Mouse (Mus musculus) CD4-positive naive resting alpha-beta T cell, adult 76 days (primary cell): Measurements from ENCODE around the gene Ly6g6c. TPM values are rescaled to one million over a fixed set of nuclear protein-coding genes. Genes with fewer than 3 reads are reported as not detected.

Experiments used
- total RNA-seq: library from RNA; stranded (reverse); gene quantifications from one replicate; pipeline ENCODE4 v1.2.4, GENCODE M21; 2023

Gene Ly6g6c
- not detected for total RNA-seq

DNA sequence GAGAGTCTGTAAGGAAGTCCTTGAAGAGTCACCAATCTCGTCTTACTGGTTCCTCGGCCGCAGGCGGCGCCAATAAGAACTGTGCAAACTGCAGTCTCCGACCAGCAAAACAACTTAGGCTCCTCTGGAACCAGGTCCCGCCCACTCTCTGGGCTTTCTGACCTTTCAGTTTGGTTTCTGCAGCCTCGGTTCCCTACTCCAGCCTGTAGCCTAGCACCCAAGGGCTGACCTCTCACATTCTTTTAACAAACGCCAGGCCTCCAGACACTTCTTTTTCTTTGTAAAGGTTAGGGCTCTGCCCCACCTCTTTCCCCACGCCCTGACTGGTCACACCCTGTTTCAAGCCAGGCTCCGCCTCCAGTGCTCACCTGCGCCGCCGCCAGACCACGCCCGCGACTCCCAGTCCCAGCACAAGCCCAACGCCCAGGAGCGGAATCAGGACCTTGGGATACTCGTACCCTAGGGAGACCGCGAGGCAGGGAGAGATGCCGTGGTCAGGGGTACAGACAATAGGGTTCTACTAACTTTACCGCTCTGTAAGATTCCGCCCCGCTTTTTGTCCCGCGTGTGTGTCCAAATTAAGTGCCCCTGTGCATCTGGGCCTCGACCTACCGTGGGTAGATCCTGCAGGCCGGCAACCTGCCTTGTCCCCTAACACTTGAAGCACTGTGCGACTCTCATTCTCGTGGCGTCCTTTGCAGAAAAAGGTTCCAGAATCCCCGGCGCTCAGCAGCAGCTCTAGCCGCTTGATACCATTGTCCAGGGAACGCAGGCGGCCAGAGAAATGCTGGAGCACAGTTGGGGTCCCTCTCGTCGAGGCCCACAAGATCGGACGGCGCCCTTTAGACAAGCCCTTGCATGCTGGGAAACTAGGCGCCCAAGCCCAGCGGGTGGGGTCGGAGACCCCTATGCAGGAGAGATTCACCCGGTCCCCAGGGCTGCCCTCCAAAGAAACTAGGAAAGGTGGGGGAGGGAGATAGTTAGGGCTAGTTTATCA lies at the start of gene Ly6g6c:
Gene Ly6g6c, plus strand, starts transcription at position 438 of the 997 bp plus-strand sequence.

DNA sequence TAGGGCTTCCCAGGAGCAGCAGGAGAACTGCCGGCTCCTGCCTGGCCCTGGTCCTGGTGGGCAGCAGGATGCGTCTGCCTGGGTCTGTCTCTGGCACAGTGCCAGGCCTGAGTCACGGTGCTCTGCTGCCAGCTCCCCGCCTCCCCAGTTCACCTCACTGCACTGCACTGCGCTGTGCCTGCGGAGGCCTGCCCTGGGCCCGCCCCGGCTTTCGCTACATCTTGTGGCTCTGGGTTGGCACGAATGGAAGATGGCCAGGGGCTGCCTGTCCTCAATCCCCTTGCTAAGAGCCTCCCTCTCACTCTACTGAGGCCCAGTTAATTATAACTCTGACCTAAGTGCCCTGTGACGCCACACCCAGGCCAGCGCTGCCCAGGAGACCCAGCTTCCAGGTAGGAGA lies 48.8 kb upstream of the Ly6g6c start, which contains the start of gene Vwa7:
Gene Vwa7, plus strand, starts transcription at position 204 of the 400 bp plus-strand sequence.

DNA sequence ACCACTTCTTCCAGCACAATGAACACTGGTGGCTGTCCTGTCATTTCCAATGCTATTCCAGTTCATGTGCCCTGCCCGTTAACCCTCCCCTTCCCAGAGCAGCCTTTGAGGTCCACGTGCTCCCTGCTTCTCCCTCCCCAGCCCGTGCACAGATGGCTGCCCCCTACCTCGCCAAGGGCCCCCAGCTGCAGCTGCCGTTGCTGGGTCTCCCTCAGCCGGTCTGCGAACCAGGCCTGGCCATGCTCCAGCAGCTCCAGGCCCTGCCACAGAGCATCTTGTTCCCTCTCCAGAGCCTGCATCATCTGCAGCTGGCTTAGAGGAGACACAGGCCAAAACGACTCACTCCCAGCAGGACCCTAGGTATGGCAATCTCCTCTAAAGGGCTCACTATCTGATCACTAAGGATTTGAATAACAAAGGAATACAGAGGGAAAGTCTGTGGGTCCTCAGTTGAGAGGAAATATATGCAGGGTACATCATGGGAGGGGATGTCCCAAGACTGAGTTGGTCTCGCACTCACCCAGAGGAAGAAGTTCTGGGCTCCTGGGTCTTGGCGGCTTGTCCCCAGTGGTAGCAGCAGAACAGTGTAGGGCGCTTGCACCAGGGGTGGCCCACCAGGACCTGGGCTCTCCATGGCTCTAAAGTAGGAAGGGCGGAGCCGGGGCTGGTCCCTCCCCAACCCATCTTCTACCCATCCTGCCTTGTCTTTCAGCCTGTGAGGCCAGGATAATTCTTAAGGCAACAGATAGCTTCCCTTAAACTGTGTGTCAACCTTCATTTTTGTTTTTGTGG lies 37.7 kb upstream of the Ly6g6c start, which contains the start of gene Sapcd1:
Gene Sapcd1, minus strand, starts transcription at position 740 of the 792 bp plus-strand sequence.

DNA sequence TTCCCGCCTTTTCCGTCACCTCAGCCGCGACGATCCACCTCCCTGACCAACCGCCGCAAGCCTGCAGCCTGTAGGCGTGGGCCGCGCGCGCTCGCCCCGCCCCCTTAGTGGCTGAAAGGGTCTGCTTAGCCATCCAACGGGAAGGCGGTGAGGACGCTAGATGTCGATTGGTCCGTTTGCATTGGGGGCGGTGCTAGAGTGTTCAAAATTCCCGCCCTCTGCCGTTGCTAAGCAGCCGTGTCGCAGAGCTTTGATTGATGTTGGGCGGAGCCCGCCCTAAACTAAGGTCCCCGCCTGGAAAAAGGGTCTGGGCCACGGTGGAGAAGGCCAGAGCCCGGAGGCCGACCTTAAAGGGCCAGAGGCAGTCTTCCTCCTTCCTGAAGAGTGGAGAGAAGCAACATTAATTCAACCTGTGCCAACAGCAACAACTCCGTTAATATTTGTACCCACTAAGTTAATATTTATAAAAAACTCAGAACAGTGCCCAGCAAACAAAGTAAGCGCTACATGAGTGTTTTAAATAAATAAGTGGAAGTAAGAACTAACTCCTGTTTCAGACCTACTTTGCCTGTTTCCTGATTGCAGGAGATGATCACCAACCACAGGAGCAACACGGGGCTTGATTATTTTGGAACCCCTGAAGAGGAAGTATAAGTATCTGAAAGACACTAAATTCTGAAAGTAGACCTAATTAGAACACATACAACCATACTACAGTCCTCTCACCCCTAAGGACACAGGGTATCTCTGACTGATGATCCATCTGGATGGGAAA lies 18.3 kb upstream of the Ly6g6c start, which contains the start of gene Msh5:
Gene Msh5, minus strand, starts transcription at position 65 of the 775 bp plus-strand sequence.

DNA sequence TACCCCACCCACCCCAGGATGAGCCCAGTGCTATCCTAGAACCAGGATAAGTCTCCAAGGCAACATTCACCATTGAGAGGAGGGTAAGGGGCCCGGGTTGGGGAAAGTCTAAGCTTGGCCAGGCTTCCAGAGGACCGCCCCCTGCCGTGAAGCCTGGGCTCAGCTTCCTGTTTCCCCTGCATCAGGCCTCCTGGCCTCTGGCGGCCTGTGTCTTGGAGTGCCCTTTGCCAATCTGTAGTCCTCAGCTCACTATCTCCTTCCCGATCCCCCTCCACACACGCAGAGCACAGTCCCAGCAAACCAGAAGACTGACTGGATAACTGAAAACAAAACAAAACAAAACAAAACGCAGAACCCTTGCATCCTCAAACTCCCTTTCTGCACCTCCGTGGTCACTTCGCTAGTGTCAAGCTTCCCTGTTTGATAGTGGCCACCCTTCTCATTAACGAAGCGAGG lies 15.6 kb upstream of the Ly6g6c start, which contains the start of gene Clic1:
Gene Clic1, plus strand, starts transcription at position 406 of the 456 bp plus-strand sequence.

DNA sequence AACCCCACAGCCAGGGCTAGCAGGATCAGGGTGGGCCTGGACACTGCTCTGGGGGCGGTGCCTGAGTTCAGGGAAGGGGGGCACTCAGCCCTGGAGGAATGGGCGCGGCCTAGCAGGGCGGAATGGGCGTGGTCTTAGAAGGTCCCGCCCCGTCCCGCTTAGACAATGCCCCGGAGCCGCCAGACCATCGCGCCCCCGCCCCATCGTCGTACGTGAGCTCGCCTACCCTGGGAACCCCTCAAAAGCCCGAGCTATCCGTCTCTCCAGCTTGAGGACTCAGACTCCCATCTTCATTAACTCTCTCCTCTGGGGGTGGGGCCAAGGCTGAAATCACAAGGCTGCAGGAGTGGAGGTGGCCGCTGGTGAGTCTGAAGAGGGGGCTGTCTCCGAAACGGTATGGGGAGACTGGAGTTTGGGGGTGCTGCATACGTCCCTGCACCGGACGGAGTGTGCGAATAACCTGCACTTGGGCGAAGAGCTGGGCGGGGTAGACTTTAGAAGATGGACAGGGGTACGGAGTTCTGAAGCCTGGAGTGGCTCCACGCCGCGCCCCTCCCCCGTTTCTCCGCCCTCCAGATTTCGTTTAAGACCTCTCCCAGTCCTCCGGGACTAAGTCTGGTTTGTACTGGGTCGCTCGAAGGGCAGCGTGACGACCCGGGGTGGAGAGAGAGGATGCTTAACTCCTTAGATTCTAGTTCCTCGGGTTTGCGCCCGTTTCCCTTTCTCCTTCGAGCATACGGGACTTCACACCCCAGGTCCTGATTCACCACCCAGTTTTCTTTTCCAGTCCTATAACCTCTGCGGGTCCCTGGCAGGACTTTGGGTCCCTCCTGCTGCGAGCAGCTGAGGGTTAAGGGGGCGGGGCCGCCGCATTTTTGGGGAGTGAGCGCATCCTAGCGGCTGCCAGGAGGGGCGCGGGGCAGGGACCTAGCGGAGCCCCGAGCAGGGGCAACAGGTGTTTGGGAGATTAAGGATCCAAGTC lies 6.0 kb upstream of the Ly6g6c start, which contains the start of gene Ddah2:
Gene Ddah2, plus strand, starts transcription at position 125 of the 982 bp plus-strand sequence.

DNA sequence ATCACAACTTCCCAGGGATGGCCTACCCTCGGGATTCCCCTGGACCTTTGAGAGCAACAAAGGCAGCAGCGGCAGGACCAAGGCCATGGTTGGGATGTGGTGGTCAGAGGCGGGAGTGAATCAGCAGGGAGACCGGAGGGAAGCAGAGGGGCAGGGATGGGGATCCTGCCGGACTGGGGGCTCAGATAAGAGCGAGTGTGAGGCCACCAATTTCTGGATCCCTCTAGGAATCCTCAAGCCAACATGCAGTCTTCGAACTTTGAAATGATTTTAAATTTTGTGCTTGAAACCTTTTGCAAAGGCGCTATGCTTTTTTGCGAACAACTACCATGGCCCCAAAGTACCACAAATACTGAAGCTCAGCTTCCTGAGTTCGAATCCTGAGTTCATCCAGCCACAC lies 896 bp downstream of the Ly6g6c start, which contains the start of gene Mpig6b:
Gene Mpig6b, minus strand, starts transcription at position 101 of the 400 bp plus-strand sequence.

DNA sequence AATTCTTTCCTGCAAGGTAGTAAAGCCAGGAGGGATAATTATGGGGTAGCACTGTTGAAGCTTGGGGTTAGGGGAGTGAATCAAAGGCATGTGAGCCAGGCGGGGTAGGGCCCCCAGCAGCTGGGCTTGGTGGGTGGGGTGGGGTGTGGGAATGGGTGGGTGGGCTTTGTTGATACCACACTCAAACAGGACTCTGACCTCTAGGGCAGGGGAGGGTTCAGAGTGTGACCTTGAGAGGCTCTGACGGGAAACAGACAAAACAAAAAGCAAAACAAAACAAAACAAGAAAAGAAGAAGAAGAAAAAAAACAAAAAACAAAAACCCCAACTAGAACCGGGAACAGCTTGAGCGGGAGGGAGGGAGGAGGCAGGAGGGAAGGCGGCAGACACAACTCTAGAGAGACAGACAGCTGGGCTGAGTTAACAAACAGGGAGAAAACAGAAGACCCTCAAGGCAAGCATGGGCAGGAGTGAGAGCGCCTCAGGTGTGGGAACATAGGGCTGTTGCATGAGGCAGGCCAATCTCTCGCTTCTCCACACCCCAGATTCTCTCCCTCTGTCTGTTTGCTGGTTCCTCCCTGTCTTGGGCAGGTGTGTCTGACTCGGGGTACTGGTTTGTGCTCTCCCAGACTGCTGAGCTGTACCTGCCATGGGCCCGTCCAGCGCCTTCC lies 11.5 kb downstream of the Ly6g6c start, which contains the start of gene Ly6g6e:
Gene Ly6g6e, plus strand, starts transcription at position 396 of the 670 bp plus-strand sequence.

DNA sequence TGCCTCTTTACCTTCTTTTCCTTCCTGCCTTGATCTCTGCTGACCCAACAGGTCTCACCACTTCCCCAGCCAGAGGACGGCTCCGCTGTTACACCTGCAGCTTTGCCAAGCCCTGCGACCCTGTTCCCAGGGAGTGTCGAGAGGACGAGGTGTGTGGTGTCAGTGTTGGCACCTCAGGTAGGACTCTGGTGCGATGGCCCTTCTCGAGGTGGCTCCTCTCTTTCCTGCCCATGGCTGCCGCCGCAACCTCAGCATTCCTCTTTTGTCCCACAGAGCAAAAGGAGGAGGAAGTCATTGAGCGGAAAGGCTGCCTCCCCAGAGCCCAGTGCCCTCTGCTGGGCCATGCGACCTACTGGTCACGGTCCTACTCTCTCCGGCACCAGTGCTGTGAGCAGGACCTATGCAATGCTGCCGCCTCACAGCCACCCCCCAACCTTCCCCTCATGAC lies 12.6 kb downstream of the Ly6g6c start, which contains the start of gene Ly6g6d:
Gene Ly6g6d, minus strand, starts transcription at position 280 of the 448 bp plus-strand sequence.

DNA sequence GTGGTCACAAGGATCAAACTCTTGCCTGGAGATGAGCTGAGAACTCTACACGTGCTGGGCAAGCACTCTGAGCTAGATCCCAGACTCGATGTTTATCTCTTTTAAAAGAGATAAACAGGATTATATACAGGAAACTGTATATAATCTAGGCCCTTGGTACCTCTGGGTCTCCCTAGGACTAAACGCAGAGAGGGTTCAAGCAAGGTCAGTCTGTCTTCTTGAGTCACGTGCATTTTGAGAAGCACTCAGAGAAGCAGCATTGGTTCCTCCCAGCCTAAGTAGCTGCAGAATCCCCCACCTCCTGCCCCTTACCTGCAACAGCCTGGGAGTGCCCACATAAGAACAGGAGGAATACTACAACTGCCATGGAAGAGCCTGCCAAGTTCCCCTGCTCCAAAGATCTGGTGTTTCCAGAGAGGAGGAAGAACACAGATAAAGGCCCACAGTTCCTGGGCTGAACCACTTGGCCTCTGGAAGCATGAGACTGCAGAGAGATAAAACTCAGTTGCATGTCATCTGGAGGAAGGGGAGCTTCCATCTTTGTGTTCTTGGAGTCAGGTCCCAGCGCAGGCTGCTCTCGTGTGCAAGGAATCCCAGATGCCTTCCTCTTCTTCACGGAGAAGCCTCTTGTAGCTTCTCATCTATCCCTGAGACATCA lies 20.1 kb downstream of the Ly6g6c start, which contains the start of gene Ly6g6f:
Gene Ly6g6f, minus strand, starts transcription at position 403 of the 658 bp plus-strand sequence.

DNA sequence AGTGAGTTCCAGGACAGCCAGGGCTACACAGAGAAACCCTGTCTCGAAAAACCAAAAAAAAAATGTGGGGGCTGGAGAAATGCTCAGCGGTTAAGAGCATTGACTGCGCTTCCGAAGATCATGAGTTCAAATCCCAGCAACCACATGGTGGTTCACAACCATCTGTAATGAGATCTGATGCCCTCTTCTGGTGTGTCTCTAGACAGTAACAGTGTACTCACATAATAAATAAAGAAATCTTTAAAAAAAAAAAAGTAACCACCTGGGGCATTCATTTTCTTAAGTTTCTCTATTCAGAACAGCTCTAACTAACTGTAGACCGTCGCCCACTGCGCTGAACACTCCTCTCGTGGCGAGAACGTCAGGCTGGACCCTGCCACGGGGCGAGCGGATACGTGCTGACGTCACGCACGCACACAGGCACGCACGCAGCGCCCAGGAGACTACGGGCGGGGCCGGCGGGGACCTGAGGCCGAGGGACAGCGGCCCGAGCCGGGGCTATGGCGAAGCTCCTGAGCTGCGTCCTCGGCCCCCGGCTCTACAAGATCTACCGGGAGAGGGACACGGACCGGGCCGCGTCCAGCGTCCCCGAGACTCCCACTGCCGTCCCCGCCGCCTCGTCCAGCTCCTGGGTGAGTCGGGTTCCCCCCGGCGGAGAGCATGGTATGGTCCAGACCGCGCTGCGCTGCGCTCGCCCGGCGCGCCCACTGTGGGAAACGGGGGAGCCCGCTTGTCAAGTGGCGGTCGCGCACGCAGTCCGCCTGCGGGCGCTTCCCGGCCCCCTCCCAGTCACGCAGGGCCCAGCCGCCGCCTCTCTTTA lies 23.8 kb downstream of the Ly6g6c start, which contains the start of gene Abhd16a:
Gene Abhd16a, plus strand, starts transcription at position 439 of the 820 bp plus-strand sequence.

DNA sequence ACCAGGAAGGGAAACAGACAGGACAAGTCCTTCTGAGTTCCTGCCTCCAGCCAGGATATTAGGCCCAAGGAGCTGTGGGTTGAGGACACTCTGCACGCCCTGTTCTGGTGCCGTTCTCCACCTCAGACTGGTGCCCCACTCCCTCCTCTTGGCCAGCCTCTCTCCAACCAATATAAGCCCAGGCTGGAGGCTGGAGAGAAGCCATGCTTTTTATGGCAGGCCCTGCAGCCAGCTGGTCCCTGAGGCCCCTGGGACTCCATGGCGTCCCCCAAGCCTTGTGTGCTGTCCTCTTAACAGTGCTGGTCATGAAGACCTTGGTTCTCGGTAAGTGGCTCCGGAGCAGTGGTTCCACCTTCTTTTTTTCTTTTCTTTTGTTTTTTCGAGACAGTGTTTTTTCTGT lies 42.9 kb downstream of the Ly6g6c start, which contains the start of gene Ly6g5c:
Gene Ly6g5c, plus strand, starts transcription at position 183 of the 400 bp plus-strand sequence.

DNA sequence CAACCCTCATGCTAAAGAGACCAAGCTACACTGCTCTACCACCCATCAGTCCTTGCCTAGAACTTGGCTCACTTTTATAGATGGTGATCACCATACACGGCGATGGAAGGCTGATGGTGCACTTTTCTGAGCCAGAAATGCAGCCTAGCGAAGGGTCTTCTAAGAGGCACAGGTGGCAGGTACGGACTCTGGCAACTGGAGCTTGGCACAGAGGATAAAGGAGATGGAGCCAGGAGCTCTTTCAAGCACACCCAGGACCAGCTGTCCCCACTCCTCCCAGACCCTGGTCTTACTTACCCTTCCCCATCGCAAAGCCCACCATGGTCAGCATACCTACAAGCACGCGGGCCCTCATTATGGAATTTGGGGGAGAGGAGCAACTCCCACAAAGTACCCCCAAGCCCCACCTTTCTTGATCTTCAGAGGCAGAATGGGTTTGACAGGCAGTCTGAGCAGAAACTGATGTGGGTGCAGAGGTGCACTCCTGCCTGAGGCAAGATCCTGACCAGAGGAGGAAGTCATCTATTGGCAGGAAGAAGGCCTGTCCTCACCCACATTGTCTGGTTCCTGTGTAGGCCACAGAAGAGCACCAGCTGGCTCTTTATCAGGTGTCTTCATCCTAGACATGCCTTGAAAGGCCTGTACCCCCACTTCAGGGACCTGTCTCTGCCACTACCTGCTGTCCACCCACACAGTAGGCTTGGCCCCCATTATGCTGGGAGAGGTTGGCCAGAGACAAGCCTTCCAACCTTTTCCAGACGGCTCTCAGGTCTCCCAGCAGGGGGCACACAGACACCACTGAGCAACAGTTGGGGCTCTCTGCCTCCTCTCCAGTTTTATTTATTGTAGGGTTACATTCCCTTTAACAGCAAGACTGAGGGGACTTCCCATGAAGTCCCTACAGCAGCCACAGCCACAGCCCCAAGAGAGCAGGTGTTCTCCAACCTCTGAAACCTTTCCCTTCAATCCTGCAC lies 50.1 kb downstream of the Ly6g6c start, which contains the start of gene Ly6g5b:
Gene Ly6g5b, minus strand, starts transcription at position 383 of the 974 bp plus-strand sequence.

